Mouse (Mus musculus) A20 (cell line): ENCODE results near the gene Eef1e1.
"Not testable (repeated sequence)": the region's sequence is repeated elsewhere in the genome, so short reads cannot be mapped to it uniquely, and the experiment has no call there.

ENCODE experiments used
- DNase-seq: peaks from one replicate; pipeline ENCODE4 v3.0.0-alpha.2; 2011; ENCODE audit warnings: low read depth, low spot score

Eef1e1 gene

GRCm38 (mm10) chr13:38658528-38659280, at the start of gene Eef1e1:
Eef1e1 (minus strand) TSS chr13:38659058.
- peak; percentile 96 for DNase-seq

GRCm38 (mm10) chr13:38690845-38691244, 32.0 kb upstream of the Eef1e1 start:
- no peak for DNase-seq

GRCm38 (mm10) chr13:38690028-38690427, 31.2 kb upstream of the Eef1e1 start:
- peak; percentile 30 for DNase-seq

GRCm38 (mm10) chr13:38688761-38689160, 29.9 kb upstream of the Eef1e1 start:
- DNase-seq, result no peak

GRCm38 (mm10) chr13:38672336-38672735, 13.5 kb upstream of the Eef1e1 start:
- DNase-seq, result no peak

- not testable (repeated sequence) for DNase-seq
Observed at GRCm38 (mm10) chr13:38671451-38671850, 12.6 kb upstream of the Eef1e1 start.

- no peak for DNase-seq
Observed at GRCm38 (mm10) chr13:38670051-38670450, 11.2 kb upstream of the Eef1e1 start.

- DNase-seq, result peak; percentile 60
Observed at GRCm38 (mm10) chr13:38668514-38668913, 9.7 kb upstream of the Eef1e1 start.

GRCm38 (mm10) chr13:38664753-38665152, 5.9 kb upstream of the Eef1e1 start:
- no peak for DNase-seq

- no peak for DNase-seq
Observed at GRCm38 (mm10) chr13:38659524-38660136, 772 bp upstream of the Eef1e1 start.

GRCm38 (mm10) chr13:38657865-38658264, 993 bp downstream of the Eef1e1 start:
- peak; percentile 8 for DNase-seq

GRCm38 (mm10) chr13:38650292-38650691, 8.6 kb downstream of the Eef1e1 start:
- no peak for DNase-seq

GRCm38 (mm10) chr13:38649069-38649468, 9.8 kb downstream of the Eef1e1 start:
- DNase-seq, result no peak

- DNase-seq, result no peak
Observed at GRCm38 (mm10) chr13:38641414-38641813, 17.4 kb downstream of the Eef1e1 start.

- no peak for DNase-seq
Observed at GRCm38 (mm10) chr13:38640961-38641360, 17.9 kb downstream of the Eef1e1 start.

GRCm38 (mm10) chr13:38638694-38639093, 20.2 kb downstream of the Eef1e1 start:
- no peak for DNase-seq

- DNase-seq, result peak; percentile 96
Observed at GRCm38 (mm10) chr13:38634800-38635269, 24.0 kb downstream of the Eef1e1 start, which contains the start of gene Bloc1s5. Bloc1s5 (minus strand) TSS chr13:38635109.

GRCm38 (mm10) chr13:38634256-38634799, 24.5 kb downstream of the Eef1e1 start:
- no peak for DNase-seq

GRCm38 (mm10) chr13:38633287-38634000, 25.4 kb downstream of the Eef1e1 start:
- DNase-seq, result peak; percentile 48

GRCm38 (mm10) chr13:38632556-38632955, 26.3 kb downstream of the Eef1e1 start:
- no peak for DNase-seq

GRCm38 (mm10) chr13:38626229-38626525, 32.7 kb downstream of the Eef1e1 start:
- DNase-seq, result no peak
